Mouse (Mus musculus): ENCODE measurements at regions not wholly inside any gene's neighbourhood (a gene's known extent, or its start where the extent isn't known, plus 50 kb on each side); places are given as distances from the start of the nearest gene placed in this dataset.
"Not testable (repeated sequence)": the region's sequence is repeated elsewhere in the genome, so short reads cannot be mapped to it uniquely, and the experiment has no call there.

- DNase-seq: peak; percentile 83
Measured at GRCm38 (mm10) chr2:117450172-117450865, 107.5 kb upstream of the Rasgrp1 start.

- no peak for DNase-seq
Measured at GRCm38 (mm10) chr2:117451818-117452217, 109.0 kb upstream of the Rasgrp1 start.

GRCm38 (mm10) chr2:117455021-117455739 lies 112.4 kb upstream of the Rasgrp1 start:
- no peak for DNase-seq

GRCm38 (mm10) chr2:117455740-117456455 lies 113.1 kb upstream of the Rasgrp1 start:
- no peak for DNase-seq

GRCm38 (mm10) chr2:117456456-117457020 lies 113.7 kb upstream of the Rasgrp1 start:
- DNase-seq: no peak

- DNase-seq: no peak
Measured at GRCm38 (mm10) chr2:117461541-117462290, 118.9 kb upstream of the Rasgrp1 start.

GRCm38 (mm10) chr2:117474885-117475542 lies 132.2 kb upstream of the Rasgrp1 start:
- DNase-seq: no peak

GRCm38 (mm10) chr2:117475561-117475960 lies 132.8 kb upstream of the Rasgrp1 start:
- DNase-seq: no peak

GRCm38 (mm10) chr2:117477503-117477902 lies 134.7 kb upstream of the Rasgrp1 start:
- DNase-seq: not testable (repeated sequence)

- not testable (repeated sequence) for DNase-seq
Measured at GRCm38 (mm10) chr2:117479244-117480009, 136.6 kb upstream of the Rasgrp1 start.

- no peak for DNase-seq
Measured at GRCm38 (mm10) chr2:117486447-117486846, 143.6 kb upstream of the Rasgrp1 start.

GRCm38 (mm10) chr2:117498565-117498964 lies 155.8 kb upstream of the Rasgrp1 start:
- no peak for DNase-seq

GRCm38 (mm10) chr2:117502611-117503010 lies 159.8 kb upstream of the Rasgrp1 start:
- DNase-seq: no peak

- DNase-seq: no peak
Measured at GRCm38 (mm10) chr2:117511737-117512136, 168.9 kb upstream of the Rasgrp1 start.

- no peak for DNase-seq
Measured at GRCm38 (mm10) chr2:117512551-117512950, 169.8 kb upstream of the Rasgrp1 start.

- no peak for DNase-seq
Measured at GRCm38 (mm10) chr2:117524437-117524836, 181.6 kb upstream of the Rasgrp1 start.

GRCm38 (mm10) chr2:117538865-117539264 lies 196.1 kb upstream of the Rasgrp1 start:
- DNase-seq: no peak

- no peak for DNase-seq
Measured at GRCm38 (mm10) chr2:117539285-117539684, 196.5 kb upstream of the Rasgrp1 start.

GRCm38 (mm10) chr2:117541471-117541870 lies 198.7 kb upstream of the Rasgrp1 start:
- peak; percentile 34 for DNase-seq

GRCm38 (mm10) chr2:117542298-117542697 lies 199.5 kb upstream of the Rasgrp1 start:
- no peak for DNase-seq

GRCm38 (mm10) chr2:117543301-117543782 lies 200.5 kb upstream of the Rasgrp1 start:
- DNase-seq: no peak

Measured in thymus, postnatal 14 days (tissue).